Mouse (Mus musculus): Measurements from ENCODE around the gene Chordc1. TPM values are rescaled to one million over a fixed set of nuclear protein-coding genes. Genes with fewer than 3 reads are reported as not detected.

Gene Chordc1
- polyA plus RNA-seq, 1 experiment from 2014 or later, result 112 TPM

Other genes with a start within 250 kb of the Chordc1 start
- 3.5 and 5.5 TPM in 2 replicates for gene Naalad2, start 110.9 kb downstream of the Chordc1 start, polyA plus RNA-seq (2015; fragmentation: Nextera tagmentation; extraction: Ambion mirVana)
- gene Ubtfl1, start 112.3 kb downstream of the Chordc1 start, polyA plus RNA-seq (2015; fragmentation: Nextera tagmentation; extraction: Ambion mirVana), result not detected in 2 replicates
- gene Mbd3l2, start 138.5 kb downstream of the Chordc1 start, polyA plus RNA-seq (2015; fragmentation: Nextera tagmentation; extraction: Ambion mirVana), result not detected in 2 replicates
- 10.7 and 11.1 TPM in 2 replicates for gene Zfp558, start 186.1 kb downstream of the Chordc1 start, polyA plus RNA-seq (2015; fragmentation: Nextera tagmentation; extraction: Ambion mirVana)
- gene Mbd3l1, start 186.2 kb downstream of the Chordc1 start, polyA plus RNA-seq (2015; fragmentation: Nextera tagmentation; extraction: Ambion mirVana), result not detected in 2 replicates